Mouse (Mus musculus) thymus, postnatal 0 days (tissue): ENCODE results near the gene Nodal. TPM values are rescaled to one million over a fixed set of nuclear protein-coding genes. Genes with fewer than 3 reads are reported as not detected.

ENCODE experiments used
- DNase-seq: peaks from one replicate; pipeline ENCODE4 v3.0.0-alpha.2; 2015; ENCODE audit warnings: low spot score
- polyA plus RNA-seq: library from polyadenylated mRNA; unstranded; fragments of >200 nt; fragmentation: Nextera tagmentation; extraction: Ambion mirVana; gene quantifications from 2 replicates; pipeline ENCODE4 v1.2.1, GENCODE M21; 2015

Nodal gene
- polyA plus RNA-seq, 1 experiment from 2014 or later: 0.08 TPM

DNA sequence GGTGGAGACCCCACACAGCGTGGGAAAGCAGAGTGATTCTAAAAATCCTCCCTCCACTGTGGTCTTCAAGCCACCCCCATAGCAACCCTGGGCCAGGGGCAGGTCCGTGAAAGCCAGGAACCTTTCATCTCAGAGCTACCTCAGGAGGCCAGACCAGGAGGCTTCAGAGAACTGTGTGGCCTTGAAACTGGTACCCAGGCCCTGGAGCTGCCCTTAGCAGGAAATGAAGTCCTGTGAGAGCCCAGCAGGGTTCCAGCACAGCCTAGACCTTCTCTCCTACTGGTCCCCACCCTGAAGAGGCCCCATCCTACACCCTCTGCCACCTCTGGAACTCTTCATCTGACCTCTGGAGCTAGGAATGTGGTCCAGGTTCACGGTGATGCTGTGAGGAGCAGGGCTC is 19.6 kb upstream of the Nodal start:
- DNase-seq: no peak

DNA sequence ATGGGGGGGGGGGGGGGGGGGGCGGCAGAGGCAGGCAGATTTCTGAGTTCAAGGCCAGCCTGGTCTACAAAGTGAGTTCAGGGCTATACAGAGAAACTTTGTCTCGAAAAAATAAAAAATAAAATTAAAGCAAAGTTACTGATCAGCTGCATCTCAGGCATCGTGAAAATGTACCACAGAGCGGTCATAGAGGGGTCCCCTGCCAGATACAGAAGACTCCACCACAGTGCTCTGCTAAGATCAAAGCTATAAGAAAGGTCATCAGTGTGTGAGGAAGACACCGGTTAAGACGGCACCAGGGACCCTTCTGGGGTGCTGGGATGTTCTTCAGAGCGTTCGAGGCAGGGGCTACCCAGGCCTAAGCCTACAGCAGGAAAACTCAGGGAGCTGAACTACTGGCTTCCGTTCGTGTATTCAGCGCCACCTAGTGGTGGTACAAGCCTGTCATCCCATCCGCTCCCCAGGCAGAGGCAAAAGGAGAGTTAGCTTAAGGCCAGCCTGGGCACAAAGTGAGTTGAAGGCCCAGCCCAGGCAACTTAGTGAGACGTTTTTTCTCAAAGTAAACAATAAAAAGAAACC is 18.5 kb upstream of the Nodal start:
- DNase-seq: peak; percentile 73

DNA sequence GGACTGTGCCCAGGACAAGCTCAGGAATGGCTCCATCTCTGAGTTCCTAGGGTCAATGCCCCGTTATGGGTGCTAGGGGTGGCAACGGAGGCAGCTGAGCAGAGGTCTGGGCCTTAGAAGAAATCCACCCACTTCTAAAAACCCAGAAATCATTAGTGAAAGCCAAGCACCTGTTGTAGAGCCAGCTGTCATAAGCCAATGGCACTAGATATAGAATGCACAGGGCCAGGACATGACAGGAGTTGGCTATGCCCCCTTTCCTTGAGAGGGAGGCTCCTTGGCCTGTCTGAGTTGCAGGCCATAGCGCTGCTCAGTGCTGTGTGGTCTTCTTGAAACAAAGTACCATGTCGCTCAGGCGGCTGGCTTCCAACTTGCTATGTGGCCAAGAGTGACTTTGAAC is 17.4 kb upstream of the Nodal start:
- no peak for DNase-seq

DNA sequence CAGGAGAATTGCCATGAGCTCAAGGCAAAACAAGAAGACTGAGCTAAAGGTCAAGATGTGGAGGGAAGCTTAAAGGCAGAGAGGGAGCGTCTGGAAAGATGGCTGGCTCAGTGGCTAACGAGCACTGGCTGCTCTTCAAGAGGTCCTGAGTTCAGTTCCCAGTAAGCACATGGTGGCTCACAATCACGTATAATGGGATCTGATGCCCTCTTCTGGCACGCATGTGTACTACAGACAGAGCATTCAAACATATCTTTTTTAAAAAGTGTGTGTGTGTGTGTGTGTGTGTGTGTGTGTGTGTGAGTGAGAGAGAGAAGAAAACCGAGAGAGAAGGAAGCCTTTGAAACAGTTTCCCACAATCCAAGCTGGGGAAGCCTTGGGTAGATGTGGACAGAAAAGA is 15.3 kb upstream of the Nodal start:
- no peak for DNase-seq

DNA sequence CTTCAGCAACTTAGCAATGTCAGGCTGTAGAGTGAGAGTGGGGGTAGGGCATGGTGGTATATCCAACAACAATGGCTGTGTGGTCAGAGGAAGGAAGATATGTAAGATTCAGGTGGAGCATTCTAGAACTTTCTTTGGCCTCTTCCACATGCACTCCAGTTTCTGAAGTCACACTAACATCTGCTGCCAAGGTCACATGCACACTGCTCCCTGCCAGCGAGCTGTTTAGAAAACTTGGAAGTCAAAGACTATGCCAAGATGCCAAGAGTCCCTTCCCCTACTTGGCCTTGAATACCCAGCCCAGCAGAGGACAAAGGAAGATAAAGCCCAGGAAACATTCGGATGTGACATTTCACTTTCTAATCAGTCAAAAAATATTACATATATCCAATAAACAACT is 14.9 kb upstream of the Nodal start:
- no peak for DNase-seq

DNA sequence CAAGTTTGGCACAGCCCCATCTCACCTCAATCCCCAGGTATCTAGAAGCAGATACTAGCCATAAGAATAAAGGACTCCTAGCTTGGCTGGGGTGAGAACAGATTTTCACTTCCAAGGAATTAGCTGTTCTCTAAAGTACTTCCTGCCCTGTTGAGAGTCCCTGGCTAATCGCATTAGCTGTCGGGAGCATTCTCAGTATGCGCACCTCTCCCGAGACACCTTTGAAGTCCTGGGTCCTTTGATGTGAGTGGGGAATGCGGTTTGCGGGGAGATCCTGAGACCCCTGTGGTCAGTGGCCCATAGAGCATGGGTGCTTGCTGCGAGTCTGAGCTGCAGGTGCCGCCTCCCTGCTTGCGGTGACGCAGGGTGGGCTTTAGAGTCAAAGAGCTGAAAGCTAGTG is 11.8 kb upstream of the Nodal start:
- no peak for DNase-seq

DNA sequence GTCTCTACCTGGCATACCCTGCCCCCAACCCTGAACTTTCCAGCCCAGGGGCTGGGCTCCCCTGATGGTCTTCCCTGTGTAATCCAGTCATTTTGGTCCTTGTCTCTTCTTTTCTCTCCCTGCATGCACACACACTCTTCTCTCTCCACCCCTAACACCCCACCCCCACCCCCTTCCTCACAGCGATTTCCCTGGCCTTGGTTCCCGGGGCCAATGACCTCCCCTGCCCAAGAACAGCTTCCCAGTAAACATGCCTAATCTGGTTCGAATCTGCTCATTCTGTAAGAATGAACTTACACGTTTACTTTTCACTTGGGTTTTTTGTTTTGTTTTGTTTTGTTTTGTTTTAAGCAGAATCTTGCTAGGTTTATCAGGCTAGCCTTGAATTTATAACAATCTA is 8.0 kb upstream of the Nodal start:
- no peak for DNase-seq

DNA sequence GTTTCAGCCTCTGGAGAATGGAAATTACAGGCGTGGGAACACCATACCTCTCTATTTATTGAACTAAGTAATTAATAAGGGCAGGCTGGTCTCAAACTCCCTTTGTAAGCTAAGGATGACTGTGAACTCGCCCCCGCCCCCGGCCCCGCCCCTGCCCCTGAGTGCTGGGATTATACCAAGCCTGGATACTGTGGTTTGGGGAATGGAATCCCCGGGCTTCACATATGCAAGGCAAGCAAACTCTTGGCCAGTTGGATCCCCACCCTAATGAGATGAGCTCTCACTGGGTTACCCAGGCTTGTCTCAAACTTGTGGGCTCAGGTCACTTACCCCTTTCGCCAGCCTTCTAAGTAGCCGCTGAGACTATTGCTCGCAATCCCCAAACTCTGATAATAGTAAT is 7.6 kb upstream of the Nodal start:
- DNase-seq: no peak

DNA sequence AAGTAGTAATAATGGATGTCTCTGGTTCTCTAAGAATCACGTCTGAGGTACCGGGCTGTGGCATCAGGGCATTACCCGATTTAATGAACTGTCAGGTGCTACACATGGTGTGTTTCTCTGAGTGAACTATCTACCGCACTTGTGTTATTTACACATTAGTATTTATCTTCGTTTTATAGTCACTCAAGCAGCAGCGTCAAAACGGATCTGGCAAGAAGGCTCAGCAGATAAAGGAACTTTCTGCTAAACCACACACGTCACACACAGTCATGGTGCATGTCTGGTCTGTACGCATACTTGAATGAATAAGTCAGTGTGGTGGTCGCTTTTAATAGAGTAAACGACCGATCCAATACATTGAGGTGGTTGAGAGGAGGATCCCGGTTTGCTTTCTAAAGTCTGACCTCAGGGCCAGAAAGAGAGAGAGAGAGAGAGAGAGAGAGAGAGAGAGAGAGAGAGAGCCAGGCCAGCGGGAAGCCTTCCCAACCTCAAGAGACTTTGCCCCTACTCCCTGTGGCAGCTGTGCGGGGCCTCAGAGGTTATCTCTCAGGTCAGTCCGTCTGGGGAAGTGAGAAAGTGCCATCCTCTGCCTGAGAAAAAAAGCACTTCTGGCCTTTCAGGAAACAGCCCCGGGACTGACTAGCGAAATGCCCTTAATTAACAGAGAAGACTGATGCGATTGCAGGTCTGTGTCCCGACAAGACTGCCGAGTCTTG is 4.7 kb upstream of the Nodal start:
- DNase-seq: no peak

DNA sequence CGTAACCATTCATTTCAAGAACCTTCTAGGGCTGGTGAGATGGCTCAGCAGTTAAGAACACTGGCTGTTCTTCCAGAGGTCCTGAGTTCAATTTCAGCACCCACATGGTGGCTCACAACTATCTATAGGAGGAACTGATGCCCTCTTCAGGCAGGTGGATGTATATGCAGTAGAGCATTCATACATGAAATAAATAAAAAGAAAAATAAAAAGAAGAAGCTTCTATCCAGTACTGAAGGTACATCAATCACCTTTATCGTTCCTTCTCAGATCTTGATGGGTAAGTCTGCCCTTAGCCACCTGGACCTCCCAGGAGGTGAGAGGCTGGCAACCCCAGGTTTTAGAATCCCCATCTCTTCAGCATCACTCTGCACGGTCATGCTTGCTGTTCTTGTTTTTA is 2.5 kb upstream of the Nodal start:
- no peak for DNase-seq

DNA sequence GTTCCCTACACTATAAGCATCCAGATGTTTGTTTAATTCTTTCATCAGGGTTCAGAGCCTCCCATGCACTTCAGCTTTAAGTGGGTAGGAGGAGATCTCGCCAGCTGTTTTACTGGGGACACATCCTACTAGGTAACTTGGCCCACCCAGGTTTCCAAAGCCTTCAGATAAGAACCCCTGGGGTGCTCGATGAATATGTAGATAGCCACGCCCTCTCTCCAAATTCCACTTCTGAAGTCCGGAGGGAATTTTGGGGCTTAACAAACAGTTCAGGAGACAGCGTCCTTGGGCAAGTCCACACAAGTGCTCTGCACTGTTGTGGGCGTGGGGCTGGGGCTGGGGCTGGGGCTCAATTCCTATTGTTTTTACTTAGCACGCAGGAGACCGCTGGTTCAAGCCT is 1.9 kb upstream of the Nodal start:
- DNase-seq: no peak

DNA sequence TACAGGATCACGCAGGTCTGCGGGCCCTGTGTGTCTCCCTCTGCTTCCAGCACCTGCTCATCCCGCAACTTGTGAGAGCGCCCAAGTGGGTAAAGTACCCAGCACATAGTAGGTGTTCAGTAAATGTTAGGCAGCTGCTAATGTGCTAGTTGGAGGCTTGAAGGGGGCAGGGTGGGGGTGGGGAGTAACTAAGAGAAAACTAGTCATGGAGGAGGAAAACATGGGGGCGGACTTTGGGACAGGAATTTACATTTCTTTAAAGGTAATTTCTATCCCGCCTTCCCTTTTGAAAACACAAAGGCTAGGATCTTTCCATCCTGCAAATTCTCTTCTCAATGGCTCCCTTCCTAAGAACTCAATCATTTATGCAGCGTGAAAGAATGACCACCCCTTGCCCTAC is 1.2 kb upstream of the Nodal start:
- DNase-seq: no peak

DNA sequence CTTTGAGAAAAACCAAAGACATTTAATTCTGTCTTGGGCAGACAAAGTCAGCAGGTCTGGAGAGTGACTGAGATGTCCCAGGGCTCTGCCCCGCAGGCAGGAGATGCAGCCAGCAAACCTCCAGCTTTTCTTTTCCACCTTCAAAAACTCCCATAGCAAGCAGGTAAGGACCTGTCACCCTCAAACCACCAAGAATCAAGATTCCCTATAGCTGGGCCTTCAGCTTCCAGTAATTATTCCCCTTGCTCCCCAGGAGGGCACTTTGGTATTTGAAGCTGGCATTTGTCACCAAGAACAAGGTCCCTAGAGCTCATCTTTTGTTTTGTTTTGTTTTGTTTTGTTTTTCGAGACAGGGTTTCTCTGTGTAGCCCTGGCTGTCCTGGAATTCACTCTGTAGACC is 726 bp upstream of the Nodal start:
- no peak for DNase-seq

DNA sequence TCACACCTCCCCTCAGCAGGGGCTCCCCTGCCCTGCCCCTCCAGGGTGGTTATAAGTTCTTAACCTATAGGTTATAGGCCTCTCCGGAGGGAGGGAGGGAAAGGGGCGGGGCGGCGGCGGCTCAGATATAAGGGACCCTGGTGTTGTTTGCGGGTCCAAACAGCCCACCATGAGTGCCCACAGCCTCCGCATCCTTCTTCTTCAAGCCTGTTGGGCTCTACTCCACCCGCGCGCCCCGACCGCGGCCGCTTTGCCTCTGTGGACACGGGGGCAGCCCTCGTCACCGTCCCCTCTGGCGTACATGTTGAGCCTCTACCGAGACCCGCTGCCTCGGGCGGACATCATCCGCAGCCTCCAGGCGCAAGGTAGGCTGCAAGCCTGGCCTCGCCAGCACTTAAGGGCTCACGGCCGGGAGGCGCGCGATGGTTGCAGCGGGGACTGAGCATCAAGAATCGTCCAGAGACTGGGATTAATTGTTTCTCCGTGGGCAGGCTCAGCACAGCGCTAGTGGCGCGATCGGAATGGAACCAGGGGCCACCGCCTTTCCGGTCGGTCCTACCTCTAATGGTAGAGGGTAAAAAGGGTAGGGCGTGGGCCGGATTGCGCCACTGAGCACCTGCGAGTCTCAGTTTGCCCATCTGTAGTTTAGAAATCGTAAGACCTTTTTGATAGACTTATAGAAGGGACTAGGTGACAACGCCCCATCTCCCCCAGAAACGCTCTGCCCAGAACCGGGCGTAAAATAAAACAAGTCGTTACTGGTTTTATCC is 544 bp downstream of the Nodal start:
- no peak for DNase-seq

DNA sequence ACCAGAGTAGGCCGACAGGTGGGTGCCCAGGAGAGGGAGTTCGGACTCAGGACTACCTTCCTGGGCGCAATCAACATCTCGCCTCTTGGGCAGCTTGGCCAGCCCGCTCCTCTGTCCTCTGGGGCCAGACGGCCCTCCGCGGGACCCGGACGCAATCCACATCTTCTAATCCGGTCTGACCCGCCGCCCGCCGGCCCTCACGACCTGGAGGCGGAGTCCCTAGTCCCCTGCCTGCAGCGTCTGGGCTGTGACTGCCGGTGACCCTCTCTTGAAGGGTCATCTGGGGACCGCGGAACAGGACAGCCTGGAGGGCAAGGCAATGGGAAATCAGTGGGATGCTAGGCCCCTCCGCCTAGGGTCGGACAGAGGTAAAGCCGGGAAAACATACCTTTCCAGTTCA is 1.4 kb downstream of the Nodal start:
- DNase-seq: no peak

DNA sequence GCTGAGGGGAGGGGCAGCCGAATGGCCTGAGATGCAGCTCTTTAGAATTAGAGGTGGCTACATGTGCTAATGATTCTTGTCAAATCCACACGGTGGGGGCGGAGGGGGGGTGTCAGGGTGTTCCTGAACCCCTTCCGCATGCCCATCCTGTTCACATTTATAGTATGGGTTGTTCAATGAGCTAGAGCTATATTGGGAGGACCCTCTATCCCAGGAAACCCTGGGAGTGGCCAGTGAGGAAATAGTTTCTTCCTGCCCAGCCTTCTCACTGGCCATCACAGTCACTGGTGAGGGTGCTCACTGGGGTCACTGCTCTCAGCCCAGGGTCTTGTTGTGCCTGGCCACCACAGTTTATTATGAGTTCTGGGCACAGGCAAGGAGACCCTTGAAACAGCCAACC is 2.2 kb downstream of the Nodal start:
- no peak for DNase-seq

DNA sequence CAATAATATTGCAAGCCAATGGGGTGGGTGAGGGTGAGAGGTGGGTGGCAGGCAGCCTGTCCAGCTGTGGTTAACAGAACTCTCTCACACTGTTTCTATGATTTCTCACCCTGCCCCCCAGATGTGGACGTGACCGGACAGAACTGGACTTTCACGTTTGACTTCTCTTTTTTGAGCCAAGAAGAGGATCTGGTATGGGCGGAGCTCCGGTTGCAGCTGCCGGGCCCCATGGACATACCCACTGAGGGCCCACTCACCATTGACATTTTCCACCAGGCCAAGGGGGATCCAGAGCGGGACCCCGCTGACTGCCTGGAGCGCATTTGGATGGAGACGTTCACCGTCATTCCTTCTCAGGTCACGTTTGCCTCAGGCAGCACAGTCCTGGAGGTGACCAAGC is 5.1 kb downstream of the Nodal start:
- DNase-seq: no peak

DNA sequence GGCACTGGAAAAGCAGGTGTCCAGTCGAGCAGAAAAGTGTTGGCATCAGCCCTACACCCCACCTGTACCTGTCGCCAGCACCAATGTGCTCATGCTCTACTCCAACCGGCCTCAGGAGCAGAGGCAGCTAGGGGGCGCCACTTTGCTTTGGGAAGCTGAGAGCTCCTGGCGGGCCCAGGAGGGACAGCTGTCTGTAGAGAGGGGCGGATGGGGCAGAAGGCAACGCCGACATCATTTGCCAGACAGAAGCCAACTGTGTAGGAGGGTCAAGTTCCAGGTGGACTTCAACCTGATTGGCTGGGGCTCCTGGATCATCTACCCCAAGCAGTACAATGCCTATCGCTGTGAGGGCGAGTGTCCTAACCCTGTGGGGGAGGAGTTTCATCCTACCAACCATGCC is 5.5 kb downstream of the Nodal start:
- DNase-seq: peak; percentile 41

DNA sequence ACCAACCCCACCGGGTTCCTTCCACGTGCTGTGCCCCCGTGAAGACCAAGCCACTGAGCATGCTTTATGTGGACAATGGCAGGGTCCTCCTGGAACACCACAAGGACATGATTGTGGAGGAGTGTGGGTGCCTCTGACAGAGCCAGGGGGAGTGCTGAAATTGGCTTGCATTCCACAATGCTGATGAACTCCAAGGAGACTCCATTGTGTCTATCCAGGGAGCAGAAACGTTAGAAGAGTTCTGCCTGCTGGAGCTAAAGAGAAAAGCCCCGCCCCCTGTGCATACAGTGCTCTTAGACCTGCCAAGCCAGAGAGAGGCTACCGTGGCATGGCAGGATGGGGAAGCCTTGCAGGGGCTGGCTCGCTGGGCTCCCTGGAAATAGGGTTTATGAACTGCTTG is 6.7 kb downstream of the Nodal start:
- DNase-seq: no peak

DNA sequence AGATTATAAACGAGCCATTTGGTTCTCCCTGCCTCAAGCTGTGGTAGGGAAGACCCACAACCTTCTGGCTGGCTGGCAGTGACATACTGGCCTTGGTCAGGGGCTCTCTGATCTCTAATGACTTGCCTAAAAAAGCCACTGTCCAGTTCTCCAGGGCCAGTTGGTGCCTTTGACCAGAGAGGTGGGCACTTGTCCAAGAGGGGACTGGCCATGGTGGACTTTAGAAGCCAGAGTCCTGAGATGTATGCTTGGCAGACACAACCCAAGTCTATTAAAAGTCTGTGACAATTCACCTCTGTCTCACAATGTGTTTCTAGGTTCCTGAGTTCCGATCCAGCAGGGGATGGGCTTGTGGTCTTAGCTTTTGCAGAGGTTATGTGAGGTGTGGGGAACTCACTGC is 7.3 kb downstream of the Nodal start:
- no peak for DNase-seq

DNA sequence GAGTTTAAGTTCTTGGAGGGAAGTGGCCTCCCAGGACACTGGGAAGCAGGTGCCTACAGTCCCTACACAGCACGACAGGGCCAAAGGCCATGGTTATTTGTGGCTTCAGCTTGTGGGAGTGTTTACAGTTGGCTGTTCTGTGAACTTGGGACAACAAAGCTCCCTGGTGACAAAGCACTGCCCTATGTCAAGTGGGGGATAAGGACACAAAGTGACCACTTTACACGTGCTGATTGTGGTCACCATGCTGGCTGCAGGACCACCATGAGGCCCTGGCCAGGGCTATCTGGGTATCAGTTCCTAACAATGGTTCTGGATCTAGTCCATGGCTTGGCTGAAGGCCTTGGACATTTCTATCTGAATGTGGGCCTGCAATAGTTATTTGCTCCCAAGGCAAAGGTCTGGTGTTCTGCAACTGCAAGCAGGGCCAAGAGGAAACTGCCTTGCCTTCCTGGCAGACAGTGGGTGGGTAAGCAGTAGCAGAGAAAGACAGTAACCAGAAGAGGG is 8.5 kb downstream of the Nodal start:
- no peak for DNase-seq

DNA sequence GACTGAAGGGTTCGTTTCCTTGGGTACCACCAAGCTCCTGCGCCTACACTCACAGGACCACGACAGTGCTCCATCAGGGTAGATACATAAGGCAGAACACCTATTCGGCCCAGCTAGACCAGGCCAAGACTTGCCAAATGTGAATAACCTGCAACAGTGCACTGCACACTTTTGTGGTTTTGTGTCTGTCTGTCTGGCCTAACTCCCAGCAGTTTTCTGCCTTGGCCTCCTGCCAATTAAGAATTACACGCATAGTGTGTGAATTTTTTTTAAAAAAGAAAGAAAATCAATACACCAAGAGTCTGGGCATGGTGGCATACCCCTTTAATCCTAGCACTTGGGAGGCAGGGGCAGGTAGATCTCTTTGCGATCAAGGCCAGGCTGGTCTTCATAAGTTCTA is 10.2 kb downstream of the Nodal start:
- DNase-seq: no peak

DNA sequence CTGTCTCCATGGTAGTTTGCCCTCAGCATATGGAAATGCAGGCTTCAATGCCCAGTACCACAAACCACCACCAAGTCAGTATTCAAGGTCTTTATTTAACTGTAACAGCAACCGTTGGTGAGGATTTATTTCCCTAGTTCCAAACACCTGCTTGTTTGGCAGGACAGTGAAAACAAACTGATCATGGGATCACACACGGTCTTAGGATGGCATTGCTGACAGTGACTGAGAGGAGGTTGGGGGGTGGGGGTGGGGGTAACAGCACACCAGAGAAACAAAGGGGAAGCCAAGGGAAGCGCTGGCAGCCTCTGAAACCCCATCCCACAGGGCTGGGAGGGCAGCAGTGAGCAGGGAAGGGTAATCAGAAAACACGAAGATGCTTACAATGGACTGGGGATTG is 10.6 kb downstream of the Nodal start:
- DNase-seq: no peak
